Mouse (Mus musculus) intestine, embryonic 16.5 days (tissue): Measurements from ENCODE around the gene Nell2. TPM values are rescaled to one million over a fixed set of nuclear protein-coding genes. Genes with fewer than 3 reads are reported as not detected.

Source experiments
- ATAC-seq: fragments of 200-750 bp; cut with Nextera tagmentation; 2 replicates; pipeline ENCODE4 v1.8.0; 2017; ENCODE audit warnings: moderate TSS enrichment, moderate library complexity
- H3K27ac ChIP-seq: fragments of 300-500 bp; sonication (generic); 2 replicates; pipeline ENCODE4 v1.5.1; 2014; ENCODE audit warnings: mild to moderate bottlenecking, low read length
- H3K27me3 ChIP-seq: fragments of 300-500 bp; sonication (generic); replicated peaks from 2 replicates; pipeline ENCODE4 v1.6.1; 2014; ENCODE audit warnings: low read length, control low read depth, mixed read lengths; ENCODE audit not compliant: control insufficient read depth, insufficient read depth
- H3K36me3 ChIP-seq: fragments of 300-500 bp; sonication (generic); 2 replicates; pipeline ENCODE4 v1.6.1; 2014; ENCODE audit warnings: low read length, control low read depth; ENCODE audit not compliant: control insufficient read depth, insufficient read depth
- H3K4me1 ChIP-seq: fragments of 300-500 bp; sonication (generic); 2 replicates; pipeline ENCODE4 v1.6.1; 2014; ENCODE audit warnings: low read length, control low read depth, mixed read lengths; ENCODE audit not compliant: control insufficient read depth, insufficient read depth
- H3K4me2 ChIP-seq: fragments of 300-500 bp; sonication (generic); 2 replicates; pipeline ENCODE4 v1.6.1; 2014; ENCODE audit warnings: low read depth, low read length, control low read depth
- H3K4me3 ChIP-seq: fragments of 300-500 bp; sonication (generic); 2 replicates; pipeline ENCODE4 v1.5.1; 2014; ENCODE audit warnings: mild to moderate bottlenecking, low read length
- H3K9ac ChIP-seq: fragments of 300-500 bp; sonication (generic); 2 replicates; pipeline ENCODE4 v1.6.1; 2014; ENCODE audit warnings: low read depth, low read length
- H3K9me3 ChIP-seq: fragments of 300-500 bp; sonication (generic); 2 replicates; pipeline ENCODE4 v1.6.1; 2016; ENCODE audit warnings: low read length, control low read depth; ENCODE audit not compliant: control insufficient read depth
- WGBS: fragments of 180-500 bp; shearing (Covaris S2); extraction: QIAGEN DNeasy Blood & Tissue Kit; methylation state at CpG from one replicate; pipeline ENCODE4 v1.1.7; 2014; 5-methylcytosine and 5-hydroxymethylcytosine counted together
- polyA plus RNA-seq: library from polyadenylated mRNA; unstranded; fragments of >200 nt; fragmentation: Nextera tagmentation; extraction: Ambion mirVana; gene quantifications from 2 replicates; pipeline ENCODE4 v1.2.1, GENCODE M21; 2015

Nell2 gene
- polyA plus RNA-seq, result 8.7 and 9.5 TPM in 2 replicates

DNA sequence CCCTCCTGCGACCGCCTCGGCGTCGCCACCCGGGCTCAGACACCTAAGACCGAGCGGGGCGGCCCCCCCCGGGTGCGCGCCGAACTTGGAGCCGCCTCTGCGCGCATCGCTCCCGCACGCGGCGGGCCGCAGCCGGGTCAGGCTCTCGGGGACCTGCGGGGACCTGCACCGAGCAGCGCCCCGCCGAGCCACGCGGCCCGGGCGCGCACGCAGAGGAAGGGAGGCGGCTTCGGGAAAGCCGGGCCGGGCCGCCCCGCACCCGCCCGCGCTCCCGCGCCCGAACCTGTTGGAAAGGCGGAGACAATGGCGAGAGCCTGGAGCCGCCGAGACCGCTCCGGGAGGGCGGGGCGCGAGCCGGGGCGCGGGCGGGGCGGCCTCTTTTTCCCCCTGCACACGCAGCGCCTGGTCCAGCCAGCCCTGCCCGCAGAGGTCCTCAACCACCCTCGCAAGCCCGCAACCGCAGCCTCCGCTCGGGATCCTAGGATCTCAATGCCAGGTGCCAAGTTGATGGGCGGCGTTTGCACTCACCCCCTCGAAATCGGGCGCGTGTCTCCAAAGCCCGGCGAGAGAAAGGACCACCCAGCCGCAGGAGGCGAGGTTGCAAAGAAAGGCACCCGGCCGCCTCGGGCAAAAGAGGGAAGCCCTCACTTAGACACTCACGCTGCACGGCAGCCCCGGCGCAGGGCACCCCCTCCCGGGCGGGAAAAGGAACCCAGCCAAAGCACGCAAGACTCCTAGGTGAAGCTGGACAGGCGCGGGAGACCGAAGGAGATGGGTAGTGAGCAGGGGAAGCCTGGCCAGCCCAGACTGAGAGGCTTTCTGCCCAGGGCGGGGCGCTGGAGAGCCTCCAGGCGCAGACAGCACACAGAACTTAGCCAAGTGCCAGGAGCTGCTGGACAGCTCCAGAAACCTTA is at the start of gene Nell2:
Gene Nell2 (minus strand): TSS at position 612 of the 914 bp plus-strand sequence.
- ATAC-seq, result peak; percentile 66
- 0 out of 2 replicates have a peak, but pooled peaks cover 12% of the 10 kb centered on the region for H3K4me1 ChIP-seq
- peak within 1 kb of the TSS; percentile 56 for H3K4me3 ChIP-seq
- H3K27ac ChIP-seq, result no peak within 1 kb of the TSS
- H3K27me3 ChIP-seq, result peaks cover 24% of the 10 kb centered on the region
- no peaks in the 10 kb centered on the region for H3K9me3 ChIP-seq
- peak within 1 kb of the TSS; percentile 48 for H3K9ac ChIP-seq
- under 1% methylated on average over 85 of the region's 95 CpGs for WGBS
- H3K36me3 ChIP-seq, result no peaks in the 10 kb centered on the region
- H3K4me2 ChIP-seq, result peak within 1 kb of the TSS; percentile 96

DNA sequence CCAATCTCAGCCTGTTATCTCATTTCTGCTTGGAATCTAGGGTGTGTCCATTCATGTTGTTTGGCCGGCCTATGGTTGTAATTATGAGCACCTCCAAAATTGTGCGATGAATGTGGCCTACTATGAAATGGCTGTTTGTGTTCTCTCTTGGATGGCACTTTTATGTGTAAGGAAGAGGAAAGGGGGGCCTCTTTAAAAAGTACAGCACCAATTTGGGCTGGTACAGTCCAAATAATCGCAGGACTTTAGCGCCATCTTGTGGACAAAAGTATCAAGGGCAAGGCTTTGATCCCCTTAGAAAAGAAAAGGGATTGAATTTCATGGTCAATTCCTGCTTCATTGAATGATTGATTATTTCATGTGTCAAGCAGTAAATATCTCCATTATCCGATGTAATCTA is 46.3 kb upstream of the Nell2 start:
- H3K4me2 ChIP-seq, result no peak overlapping the region
- H3K4me3 ChIP-seq, result no peak overlapping the region
- no peak overlapping the region for H3K27ac ChIP-seq
- WGBS, result 16% methylated on average over 5 of the region's 5 CpGs
- no peaks in the 10 kb centered on the region for H3K27me3 ChIP-seq
- no peaks in the 10 kb centered on the region for H3K36me3 ChIP-seq
- no peak for ATAC-seq
- no peak overlapping the region for H3K9ac ChIP-seq
- H3K9me3 ChIP-seq, result no peaks in the 10 kb centered on the region
- H3K4me1 ChIP-seq, result no peaks in the 10 kb centered on the region

DNA sequence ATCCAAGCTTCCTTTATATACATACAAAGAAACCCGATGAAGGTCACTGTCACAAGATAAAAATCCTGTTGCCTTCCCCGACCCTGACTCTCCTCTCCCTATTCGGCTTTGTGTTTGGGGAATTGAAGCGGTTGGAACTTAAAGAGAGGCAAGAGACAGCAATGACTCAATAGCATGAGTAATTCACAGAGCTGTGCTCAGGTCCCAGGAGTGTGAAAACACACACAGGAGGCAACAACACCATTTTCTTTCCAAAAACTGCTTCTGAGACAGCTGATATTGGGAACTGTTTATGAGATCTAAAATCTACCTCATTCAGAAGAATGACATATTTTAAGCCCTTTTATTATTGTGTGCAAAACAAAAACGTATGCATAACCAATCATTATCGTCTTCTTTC is 41.2 kb upstream of the Nell2 start:
- Histone ChIP-seq H3K27me3 (no peaks in the 10 kb centered on the region), H3K36me3 (no peaks in the 10 kb centered on the region), H3K4me3 (no peak overlapping the region), H3K27ac (no peak overlapping the region), H3K4me1 (no peaks in the 10 kb centered on the region), H3K4me2 (no peak overlapping the region), H3K9me3 (no peaks in the 10 kb centered on the region), H3K9ac (no peak overlapping the region)
- no peak for ATAC-seq
- whole genome bisulfite sequencing, result 81% methylated on average over 6 of the region's 6 CpGs

DNA sequence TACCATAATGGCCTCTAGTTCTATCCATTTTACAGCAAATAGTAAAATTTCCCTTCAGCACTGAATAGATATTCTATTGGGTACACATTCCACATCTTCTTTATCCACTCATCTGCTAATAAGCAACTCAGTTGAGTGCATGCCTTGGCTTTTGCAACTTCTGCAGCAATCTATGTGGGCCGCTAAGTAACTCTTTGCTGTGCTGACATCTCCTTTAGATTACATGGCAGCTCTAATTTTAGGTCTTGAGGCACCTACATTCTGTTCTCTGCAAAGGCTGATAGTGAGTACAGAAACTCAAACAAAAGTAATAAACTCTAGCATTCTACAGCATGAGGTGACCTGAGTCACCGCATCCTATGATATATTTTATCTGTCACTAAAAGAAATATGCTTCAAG is 36.8 kb upstream of the Nell2 start:
- Histone ChIP-seq H3K9ac (no peak overlapping the region), H3K4me3 (no peak overlapping the region), H3K27me3 (no peaks in the 10 kb centered on the region), H3K4me1 (no peaks in the 10 kb centered on the region), H3K36me3 (no peaks in the 10 kb centered on the region), H3K4me2 (no peak overlapping the region), H3K27ac (no peak overlapping the region), H3K9me3 (no peaks in the 10 kb centered on the region)
- no peak for ATAC-seq
- 87% methylated on average over 2 of the region's 2 CpGs for WGBS

DNA sequence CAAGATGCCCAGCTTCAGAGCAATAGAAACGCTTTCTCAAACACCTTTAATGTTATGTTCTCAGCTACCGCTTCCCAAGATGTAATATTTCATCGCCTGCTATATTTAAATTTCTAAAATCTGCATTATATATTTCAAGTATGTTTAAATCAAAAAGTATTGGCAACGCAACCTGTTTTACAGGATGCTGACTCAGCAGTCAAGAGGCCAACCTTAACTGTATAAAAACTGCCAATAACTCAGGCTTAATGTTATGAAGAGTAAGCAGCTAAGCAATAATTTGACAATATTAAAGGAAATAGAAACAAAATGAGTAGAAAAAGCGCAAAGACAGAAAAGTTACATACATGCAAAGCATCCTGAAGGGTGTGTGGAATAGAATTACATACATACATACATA is 32.9 kb upstream of the Nell2 start:
- Histone ChIP-seq H3K4me2 (no peak overlapping the region), H3K9me3 (no peaks in the 10 kb centered on the region), H3K27me3 (no peaks in the 10 kb centered on the region), H3K9ac (no peak overlapping the region), H3K4me3 (no peak overlapping the region), H3K36me3 (no peaks in the 10 kb centered on the region), H3K27ac (no peak overlapping the region), H3K4me1 (no peaks in the 10 kb centered on the region)
- ATAC-seq, result no peak
- 90% methylated on average over 5 of the region's 5 CpGs for WGBS

DNA sequence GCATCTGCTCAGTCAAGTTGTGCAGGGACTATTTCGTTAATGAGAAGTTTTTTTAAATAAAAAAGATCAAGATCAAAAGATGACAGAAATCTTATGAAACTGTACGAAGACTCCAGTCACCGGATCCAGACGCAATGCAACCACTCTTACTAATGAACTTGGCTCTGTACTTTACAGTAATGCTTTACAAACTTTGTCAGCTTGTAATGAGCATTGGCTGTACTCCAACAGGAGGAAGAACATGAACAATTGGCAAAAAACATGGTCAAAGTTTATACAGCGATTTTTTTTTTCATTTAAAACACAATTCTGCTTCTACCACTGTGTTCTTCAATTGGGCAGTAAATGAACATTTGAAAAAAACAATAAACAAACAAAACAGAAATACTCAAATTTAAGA is 21.7 kb upstream of the Nell2 start:
- Histone ChIP-seq H3K4me2 (no peak overlapping the region), H3K36me3 (no peaks in the 10 kb centered on the region), H3K4me1 (no peaks in the 10 kb centered on the region), H3K27me3 (no peaks in the 10 kb centered on the region), H3K9me3 (no peaks in the 10 kb centered on the region), H3K9ac (no peak overlapping the region), H3K4me3 (no peak overlapping the region), H3K27ac (no peak overlapping the region)
- 81% methylated on average over 5 of the region's 5 CpGs for WGBS
- ATAC-seq, result no peak

DNA sequence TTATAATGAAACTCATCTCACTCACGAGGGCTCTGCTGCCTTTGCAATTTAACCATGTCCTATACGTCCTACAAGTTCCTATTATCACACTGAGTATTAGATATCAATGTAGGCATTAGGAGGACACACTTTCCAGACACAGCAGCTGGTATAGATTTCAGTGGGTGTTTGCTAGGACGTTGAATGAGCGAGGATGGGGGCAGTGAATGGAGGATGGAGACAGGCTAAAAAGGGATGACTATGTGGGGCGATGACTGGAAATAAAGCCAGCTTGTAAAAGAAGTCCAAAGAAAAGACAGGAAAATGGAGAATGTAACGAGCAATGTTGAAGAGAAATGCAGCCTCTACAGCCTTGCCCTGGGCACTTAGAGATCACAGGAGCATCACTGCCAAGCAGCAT is 14.3 kb upstream of the Nell2 start:
- Histone ChIP-seq H3K36me3 (no peaks in the 10 kb centered on the region), H3K4me2 (no peak overlapping the region), H3K4me1 (no peaks in the 10 kb centered on the region), H3K4me3 (no peak overlapping the region), H3K27me3 (no peaks in the 10 kb centered on the region), H3K27ac (no peak overlapping the region), H3K9me3 (0 out of 2 replicates have a peak, but pooled peaks cover 2% of the 10 kb centered on the region), H3K9ac (no peak overlapping the region)
- 73% methylated on average over 6 of the region's 6 CpGs for WGBS
- ATAC-seq, result no peak

DNA sequence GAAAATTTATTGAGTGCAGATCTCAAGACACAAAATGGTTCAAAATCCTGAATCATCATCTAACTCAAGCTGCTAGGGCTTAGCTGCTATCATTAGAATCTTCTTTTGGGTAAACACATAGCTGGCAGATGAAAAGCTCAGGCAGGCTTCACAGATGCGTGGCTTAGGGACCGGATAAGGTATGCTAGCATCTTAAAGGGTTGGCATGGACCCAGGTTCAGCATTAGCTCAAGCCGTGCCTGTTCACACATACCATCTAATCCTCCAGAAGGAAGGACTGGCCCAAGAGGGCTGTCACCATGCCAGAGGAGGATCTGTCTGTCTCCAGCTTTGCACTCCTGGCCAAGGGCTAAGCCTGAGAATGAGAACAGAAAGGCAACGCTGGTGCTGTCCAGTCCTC is 8.4 kb upstream of the Nell2 start:
- no peaks in the 10 kb centered on the region for H3K4me1 ChIP-seq
- no peaks in the 10 kb centered on the region for H3K36me3 ChIP-seq
- 0 out of 2 replicates have a peak, but pooled peaks cover 2% of the 10 kb centered on the region for H3K9me3 ChIP-seq
- H3K9ac ChIP-seq, result no peak overlapping the region
- WGBS, result 68% methylated on average over 4 of the region's 4 CpGs
- H3K4me2 ChIP-seq, result no peak overlapping the region
- H3K4me3 ChIP-seq, result no peak overlapping the region
- H3K27me3 ChIP-seq, result no peaks in the 10 kb centered on the region
- no peak for ATAC-seq
- no peak overlapping the region for H3K27ac ChIP-seq

DNA sequence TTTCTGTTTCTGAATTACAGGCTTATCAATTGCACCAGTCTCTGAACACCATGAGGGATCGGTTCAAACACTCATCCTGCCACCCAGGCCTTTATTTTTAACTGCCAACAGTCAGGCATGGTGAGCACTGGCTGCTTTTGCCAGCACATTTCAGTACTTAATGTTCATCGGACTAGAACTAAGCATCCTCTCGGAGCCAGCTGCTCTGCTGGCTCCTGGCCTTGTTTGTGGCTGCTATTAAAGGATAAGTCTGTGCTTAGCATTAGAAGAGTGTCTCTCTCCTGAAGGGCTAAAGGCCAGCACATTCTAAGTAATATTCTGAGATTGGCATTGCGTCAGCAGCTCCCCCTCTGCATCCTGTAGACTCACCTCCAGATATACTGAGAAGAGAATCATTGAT is 7.9 kb upstream of the Nell2 start:
- no peaks in the 10 kb centered on the region for H3K27me3 ChIP-seq
- no peak overlapping the region for H3K27ac ChIP-seq
- no peaks in the 10 kb centered on the region for H3K36me3 ChIP-seq
- H3K4me2 ChIP-seq, result no peak overlapping the region
- 0 out of 2 replicates have a peak, but pooled peaks cover 2% of the 10 kb centered on the region for H3K9me3 ChIP-seq
- no peak overlapping the region for H3K4me3 ChIP-seq
- ATAC-seq, result no peak
- H3K9ac ChIP-seq, result no peak overlapping the region
- 76% methylated on average over 4 of the region's 4 CpGs for WGBS
- no peaks in the 10 kb centered on the region for H3K4me1 ChIP-seq
